Mouse (Mus musculus): ENCODE results near the gene Prl7d1. TPM values are rescaled to one million over a fixed set of nuclear protein-coding genes. Genes with fewer than 3 reads are reported as not detected.

Gene Prl7d1
- polyA plus RNA-seq (2012; ENCODE audit: low replicate concordance) = not detected in 2 replicates

DNA sequence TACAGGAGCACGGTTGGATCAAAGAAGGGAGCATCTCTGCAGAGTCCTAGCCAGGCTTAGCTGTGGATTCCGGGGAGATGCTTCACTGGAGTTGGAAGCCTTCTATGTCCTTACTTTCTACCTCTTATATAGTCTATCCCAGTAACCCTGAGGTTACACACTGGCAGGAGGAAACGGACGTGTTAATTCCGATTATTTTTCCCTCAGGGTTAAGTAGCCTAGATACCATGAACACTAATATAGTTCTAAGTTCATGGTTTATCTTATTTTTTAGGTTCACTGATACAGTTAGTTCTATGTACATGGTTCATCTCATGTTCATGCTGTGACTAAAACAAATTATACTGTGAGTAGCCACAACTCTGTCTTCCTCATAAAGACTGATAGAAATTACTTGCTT, at the start of gene Prl7d1:
Prl7d1 (minus strand) TSS at position 101 of the 400 bp plus-strand sequence.

DNA sequence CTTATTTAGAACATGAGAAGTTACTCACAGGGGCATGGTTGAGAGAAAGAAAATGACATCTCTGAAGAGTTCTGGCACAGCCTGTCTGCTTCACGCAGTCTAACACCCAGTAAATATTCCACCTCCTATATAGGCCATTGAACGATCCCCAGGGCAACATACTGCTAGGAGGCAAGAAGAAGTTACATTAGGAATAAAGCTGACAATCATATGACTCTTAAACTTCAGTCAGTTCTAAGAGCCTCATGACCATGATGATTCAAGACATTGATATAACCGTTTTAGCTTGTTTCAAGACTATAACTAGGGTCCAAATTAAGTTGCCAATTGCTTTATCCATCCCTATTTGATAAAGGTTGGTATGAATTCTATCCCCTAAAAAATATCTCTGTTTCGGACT, 48.6 kb downstream of the Prl7d1 start, which contains the start of gene Prl7a2:
Prl7a2 (minus strand) TSS at position 101 of the 400 bp plus-strand sequence.

Other genes with a start within 250 kb of the Prl7d1 start
- not detected in 2 replicates for gene Prl8a8, start 203.5 kb downstream of the Prl7d1 start, polyA plus RNA-seq (2012; ENCODE audit: low replicate concordance)
- gene Prl8a9, start 152.1 kb downstream of the Prl7d1 start, polyA plus RNA-seq (2012; ENCODE audit: low replicate concordance) = not detected in 2 replicates
- not detected in 2 replicates for gene Prl8a1, start 134.6 kb downstream of the Prl7d1 start, polyA plus RNA-seq (2012; ENCODE audit: low replicate concordance)
- gene Prl7b1, start 106.2 kb downstream of the Prl7d1 start, polyA plus RNA-seq (2012; ENCODE audit: low replicate concordance) = not detected in 2 replicates
- gene Prl7a1, start 74.2 kb downstream of the Prl7d1 start, polyA plus RNA-seq (2012; ENCODE audit: low replicate concordance) = not detected in 2 replicates
- not detected in 2 replicates for gene Prl7a2, start 48.7 kb downstream of the Prl7d1 start, polyA plus RNA-seq (2012; ENCODE audit: low replicate concordance)
- gene Prl7c1, start 64.1 kb upstream of the Prl7d1 start, polyA plus RNA-seq (2012; ENCODE audit: low replicate concordance) = not detected in 2 replicates
- gene Prl2a1, start 84.9 kb upstream of the Prl7d1 start, polyA plus RNA-seq (2012; ENCODE audit: low replicate concordance) = not detected in 2 replicates
- gene Prl2c1, start 132.6 kb upstream of the Prl7d1 start, polyA plus RNA-seq (2012; ENCODE audit: low replicate concordance) = not detected in 2 replicates